Mouse (Mus musculus) ES-CJ7 (cell line): Measurements from ENCODE around the gene Cabin1.
A peak's percentile ranks its signal among the peaks of the same experiment; 100 is the strongest.

Experiments used
- DNase-seq: peaks from one replicate; pipeline ENCODE4 v3.0.0; 2011; ENCODE audit warnings: low read depth, low spot score

The Cabin1 gene

DNA sequence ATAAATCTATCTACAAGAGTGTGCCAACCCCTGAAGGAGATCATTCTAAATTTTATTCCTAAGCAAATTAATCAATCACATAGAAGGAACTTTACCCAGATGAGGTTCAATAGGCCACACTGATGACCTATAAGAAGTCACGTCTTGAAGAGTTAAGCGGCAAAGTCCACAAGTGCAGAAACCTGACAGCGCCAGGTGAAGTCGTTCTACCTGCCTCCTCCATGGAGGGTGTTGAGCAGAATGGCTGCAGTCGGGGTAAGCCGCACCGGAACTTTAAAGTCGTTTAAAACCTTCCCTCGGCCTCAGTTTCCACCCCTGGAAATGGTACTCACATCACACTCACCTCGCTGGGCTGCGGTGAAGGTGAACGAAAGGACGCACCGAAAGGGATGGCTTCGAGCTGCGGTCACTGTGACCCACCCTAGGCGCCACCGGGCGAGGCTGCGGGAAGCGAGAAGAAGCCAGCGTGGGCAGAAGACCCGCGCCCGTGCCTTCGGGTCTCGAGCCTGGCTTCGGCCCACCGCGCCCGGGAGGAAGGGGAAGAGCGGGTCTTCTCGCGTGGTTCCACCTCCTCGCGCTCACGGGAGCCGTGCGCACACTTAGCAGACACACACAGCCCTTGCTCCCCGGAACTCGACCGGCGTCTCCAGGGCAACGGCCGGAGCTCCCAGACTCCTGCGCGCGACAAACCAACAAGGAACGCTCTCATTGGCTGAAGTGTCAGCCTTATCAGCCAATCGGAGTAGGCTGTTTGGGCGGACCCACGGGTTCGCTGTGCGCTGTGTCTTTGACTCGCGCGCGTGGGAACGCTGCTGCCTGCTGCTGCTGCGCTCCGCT, at the start of gene Cabin1:
Gene Cabin1, minus strand, starts transcription at position 660 of the 837 bp plus-strand sequence.
- DNase-seq, result peak; percentile 99

DNA sequence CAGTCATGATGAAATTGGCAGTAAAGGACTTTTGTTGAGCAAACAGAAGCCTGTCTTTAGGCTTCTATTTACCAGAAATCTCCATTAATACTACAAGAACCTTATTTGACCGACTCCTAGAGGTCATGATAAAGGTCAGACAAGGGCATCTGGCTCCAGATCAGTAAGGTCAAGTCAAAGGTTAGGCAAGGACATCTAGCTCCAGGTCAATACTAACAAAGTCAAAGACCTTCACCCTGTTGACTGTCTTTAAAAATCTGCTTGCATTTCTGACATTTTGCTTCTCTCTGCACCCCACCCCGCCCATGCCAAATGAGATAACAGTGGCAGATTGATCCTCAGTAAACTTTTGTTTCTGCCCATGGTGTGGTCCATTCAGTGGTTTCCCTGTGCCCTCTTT, 40.1 kb upstream of the Cabin1 start:
- no peak for DNase-seq

DNA sequence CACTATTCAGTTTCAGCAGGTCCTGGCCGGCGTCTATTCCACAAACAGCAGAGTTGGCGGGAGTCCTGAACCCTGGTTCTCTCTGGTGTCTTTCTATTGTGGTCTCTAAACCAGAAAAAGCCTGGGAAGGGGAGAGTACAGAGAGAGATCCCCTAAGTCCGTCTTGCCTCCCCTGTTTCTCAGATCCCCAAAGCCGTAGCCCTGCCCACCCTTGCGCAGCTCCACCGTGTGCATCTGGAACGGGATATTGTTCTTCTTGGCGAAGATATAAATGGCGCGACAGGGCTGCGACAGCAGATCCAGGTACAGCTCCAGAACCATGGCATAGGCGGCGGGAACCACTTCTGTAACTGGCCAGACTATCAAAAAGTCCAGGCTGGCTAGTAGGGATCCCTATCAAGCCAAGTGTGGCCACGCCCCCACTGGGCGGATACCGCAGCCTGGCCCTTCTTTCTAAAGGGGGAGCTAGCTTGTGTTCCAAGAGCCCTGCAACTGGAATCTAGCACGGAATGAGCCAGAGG, 34.1 kb upstream of the Cabin1 start, which contains the start of gene Gstt1:
Gene Gstt1, minus strand, starts transcription at position 409 of the 521 bp plus-strand sequence.
- DNase-seq, result no peak

DNA sequence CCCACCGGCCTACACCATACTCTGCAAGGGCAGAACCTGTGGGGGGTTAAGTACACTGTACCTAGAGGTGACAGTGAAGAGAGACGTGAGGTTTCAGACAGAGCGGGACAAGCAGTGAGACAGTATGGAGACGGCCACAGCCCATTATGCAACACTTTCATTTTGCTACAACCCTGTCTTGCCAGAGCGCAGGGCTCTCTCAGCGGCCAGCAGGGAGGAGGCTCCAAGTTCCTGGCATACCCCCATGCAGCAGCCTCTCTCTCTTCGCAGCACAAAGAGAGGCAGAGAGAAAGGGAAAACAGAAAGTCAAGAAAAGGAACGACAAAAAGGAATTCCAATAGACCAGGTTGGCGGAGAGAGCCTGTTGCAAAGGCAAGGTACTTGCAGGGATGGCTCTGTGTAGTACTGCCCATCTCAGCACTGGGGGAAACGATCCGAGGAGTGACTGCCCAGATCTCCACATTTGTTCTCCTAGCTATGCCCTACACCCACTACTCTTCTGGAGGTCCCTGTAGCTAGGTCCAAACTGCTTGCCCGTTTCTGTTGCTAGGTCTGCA, 33.6 kb upstream of the Cabin1 start:
- no peak for DNase-seq

DNA sequence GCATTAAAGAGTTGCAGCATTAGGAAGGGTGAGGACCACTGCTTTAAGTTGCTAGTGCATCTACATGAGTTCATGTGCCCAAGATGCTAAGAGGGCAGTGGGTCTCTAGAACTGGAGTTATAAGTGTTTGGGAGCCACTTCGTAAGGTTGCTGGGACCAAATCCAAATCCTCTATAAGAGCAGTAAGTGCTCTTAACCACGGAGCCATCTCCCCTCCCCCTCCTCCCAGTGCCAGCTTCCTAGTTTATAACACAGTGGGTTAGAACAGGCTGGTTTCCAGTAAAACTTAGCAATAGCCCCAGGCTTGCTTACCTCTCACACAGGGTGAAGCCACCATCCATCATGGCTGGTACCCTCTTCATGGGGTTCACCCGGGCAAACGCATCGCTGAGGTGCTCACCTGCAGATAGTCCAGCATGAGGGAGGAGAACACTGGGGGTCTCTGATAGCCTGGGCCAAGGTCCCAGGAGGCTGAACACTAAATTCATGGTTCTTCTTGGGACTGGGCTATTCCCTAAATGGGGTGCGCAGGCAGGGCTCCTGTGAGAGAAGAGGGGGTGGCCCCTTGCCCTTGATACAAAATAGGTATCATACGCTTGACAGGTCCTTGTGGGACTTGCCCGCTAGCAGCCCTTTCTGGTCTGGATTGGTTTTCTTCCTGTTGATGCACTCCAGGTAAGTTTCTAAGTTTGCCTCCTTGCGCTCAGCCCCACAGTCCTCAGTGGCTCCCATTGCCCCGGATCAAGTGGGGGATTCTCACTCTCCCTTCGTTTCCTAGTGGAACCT, 32.8 kb upstream of the Cabin1 start:
- no peak for DNase-seq

DNA sequence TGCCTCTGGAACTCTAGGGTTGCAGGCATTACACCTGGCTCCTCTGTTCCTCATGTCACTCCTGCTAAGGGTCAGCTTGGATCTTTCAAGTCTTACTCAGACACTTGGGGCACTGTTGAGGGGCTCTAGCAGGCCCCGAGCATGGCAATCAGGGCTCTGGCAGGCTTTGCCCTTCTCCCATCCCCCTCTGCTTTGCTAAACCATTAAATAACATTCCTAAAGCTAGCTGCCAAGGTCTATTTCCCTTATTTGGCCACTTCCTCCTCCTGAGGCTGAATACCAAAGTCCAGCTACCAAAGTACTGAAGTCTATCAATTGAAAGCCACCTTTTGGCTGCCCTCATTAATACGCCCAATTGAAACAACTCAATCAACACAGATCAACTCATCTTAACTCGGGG, 30.7 kb upstream of the Cabin1 start:
- peak; percentile 47 for DNase-seq

DNA sequence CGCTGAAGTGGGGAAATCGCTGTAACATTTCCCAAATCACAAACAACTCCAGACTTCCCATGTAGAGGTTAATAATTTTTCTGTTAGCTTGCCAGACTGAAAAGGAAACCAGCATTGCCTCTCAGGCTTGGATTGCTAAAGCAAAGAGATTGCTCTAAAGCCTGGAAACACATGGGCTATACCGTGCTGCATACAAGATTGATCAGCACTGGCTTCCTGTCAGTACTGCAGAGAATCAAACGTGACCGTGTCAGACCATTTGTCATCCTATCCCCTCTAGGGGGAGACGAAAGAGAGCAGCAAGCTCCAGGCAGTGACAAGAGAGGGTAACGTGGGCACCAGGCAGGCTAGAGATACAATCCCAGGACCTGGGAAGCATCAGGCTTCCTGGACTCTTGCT, 26.6 kb upstream of the Cabin1 start:
- peak; percentile 56 for DNase-seq

DNA sequence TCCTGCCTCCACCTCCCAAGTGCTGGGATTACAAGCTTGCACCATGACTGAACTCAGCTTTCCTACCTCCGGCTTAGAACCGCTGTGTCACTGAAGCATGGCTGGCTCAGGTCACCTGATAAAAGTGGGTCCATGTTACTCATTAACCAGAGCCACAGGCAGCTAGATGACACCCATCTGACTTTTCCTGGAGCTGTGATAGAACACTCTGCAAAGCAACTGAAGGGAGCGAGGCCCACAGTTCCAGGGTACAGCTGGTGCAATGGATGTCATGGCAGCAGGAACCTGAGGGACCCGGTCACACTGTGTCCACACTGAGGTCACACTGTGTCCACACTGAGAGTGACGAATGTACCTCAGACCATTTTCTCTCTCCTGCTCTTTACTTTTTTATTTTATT, 25.7 kb upstream of the Cabin1 start:
- no peak for DNase-seq

DNA sequence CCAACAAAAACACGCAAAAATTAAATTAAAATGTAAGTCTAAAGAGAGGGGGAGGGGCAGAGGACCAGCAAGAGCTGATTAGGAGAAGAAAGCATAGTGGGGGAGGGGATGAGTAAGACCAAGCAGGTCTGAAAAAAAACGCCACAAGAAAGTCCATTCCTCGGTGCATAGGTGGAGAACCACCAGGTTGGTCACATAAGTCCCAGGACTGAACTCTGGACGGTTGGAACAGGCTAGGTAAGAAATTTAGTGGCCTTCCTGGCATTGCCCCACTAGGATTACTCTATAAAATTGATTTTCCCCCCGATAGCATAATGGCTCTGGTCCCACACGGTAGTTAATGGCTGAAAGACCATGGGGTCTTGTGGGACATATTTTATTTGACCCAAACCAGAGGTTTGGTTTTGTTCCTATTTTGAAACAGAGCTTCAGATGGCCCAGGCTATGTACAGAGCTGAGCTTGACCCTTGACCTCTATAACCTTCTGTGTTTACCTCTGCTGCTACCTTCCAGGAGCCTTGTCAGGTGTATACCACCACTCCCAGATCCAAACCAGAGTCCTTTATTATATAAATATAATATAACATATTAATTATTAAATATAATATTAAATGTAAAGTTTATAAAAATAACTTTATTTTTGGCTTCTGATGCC, 25.1 kb upstream of the Cabin1 start:
- no peak for DNase-seq

DNA sequence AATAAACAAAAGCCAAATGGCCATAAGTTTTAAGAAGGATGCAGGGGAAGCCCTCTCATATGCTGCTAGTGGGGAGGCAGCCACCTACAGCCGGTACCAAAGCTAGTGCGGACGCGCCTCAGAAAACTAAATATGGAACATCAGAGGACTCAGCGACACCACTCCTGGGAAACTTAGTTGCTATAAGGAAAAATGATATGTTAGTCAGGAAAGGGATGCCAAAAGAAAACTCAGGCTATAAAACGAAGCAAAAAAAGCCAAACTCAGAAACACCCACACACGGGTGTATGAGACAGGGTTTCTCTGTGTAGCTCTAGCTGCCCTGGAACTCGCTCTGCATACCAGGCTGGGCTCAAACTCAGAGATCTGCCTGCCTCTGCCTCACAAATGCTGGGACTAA, 24.1 kb upstream of the Cabin1 start:
- no peak for DNase-seq

DNA sequence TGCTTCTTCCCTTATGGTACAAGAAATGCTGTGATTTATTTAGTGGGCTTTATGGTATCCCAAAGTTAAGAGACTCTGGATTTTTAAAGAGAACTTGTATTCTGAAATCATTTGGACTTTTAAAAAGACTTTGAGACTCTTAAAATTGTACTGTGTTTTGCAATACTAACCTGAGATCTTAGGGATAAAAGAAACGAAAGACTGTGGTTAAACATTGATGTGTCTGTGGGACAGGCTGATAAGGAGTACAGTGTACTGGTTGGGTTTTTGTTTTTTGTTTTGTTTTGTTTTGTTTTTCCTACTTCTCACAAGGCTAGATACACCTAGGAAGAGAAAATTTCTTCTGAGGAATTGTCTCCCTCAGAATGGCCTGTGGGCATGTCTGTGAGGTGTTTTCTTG, 21.3 kb upstream of the Cabin1 start:
- no peak for DNase-seq

DNA sequence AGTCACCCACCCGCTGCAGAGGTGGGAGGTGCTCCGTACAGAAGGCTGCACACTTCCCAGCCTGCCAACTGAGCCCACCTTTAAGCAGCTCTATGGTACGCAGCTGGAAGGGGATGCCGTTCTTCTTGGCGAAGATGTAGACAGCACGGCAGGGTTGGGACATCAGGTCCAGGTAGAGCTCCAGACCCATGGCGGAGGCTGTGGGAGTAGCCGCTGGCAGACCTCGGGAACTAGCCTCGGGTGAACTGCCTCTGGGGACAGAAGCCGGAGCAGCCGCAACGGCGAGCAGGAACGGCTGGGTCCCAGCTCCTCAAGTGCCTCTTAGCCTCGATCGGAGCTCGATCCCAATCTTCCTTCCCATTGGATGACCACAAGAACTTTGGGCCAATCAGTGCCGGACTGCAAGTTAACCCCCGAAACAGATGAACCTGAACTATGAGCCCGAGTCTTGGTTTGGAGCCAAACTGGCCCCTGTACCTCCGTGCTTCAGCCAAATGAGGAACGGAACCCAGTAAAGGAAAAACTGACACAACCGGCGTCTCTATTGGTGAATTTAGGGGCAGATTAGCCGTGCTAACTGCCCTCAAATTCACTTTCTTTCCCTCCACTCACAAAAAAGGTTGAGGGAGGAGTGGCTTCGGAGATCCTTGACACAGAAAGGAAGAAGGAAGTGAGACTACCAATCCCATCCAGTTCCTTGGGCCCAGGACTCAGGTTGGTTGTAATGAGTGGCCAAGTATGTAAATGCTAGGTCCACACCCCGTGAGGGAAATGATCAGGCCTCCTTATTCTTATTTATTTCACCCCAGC, 16.8 kb upstream of the Cabin1 start, which contains the start of the genes Gm20441 and Gstt3:
Gene Gm20441, minus strand, starts transcription at position 186 of the 810 bp plus-strand sequence.
Gene Gstt3, minus strand, starts transcription at position 646 of the 810 bp plus-strand sequence.
- peak; percentile 86 for DNase-seq

DNA sequence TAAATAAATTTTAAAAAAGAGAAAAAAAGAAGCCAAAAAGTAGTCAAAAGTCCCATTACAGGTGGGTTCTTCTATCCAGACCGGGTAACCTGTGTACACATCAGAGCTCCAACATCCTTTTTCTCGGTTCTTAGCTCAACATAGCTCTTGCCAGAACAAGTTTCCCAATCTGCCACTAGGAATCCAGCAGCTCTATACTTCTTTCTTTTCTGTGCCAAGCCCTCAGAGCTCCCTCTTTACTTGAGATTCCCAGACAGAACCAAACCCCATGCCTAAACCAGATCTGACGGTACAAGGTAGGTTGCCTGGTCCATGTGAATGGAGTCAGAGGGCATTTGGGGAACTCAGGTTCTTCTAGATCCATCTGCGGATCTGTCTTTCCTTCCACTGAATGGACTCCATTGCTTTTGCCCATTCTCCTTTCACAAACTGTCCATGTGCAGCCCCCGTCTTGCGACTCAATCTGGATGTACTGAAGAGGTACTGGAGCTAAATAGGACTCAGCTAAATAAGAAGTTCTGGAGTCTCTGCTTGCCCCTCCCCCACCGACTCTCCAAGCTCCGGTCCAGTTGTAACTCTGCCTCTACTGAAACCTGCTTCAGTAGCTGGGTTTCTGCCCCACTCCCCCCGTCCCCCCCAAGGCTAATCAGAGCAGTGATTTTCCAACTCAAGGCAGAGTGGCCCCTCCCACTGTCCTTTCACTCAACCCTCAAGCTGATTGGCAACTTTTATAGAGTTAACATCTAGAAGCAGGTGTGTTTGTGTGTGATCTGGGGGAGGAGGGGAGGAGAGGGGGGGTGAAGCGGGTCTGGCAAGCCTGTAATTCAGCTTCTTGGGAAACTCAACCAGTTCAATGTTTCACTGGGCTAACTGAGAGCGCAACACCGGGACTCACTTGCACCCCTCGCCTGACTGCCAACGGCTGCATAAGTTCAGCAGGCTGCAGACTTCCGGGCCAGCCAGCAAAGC, 15.3 kb upstream of the Cabin1 start:
- no peak for DNase-seq

DNA sequence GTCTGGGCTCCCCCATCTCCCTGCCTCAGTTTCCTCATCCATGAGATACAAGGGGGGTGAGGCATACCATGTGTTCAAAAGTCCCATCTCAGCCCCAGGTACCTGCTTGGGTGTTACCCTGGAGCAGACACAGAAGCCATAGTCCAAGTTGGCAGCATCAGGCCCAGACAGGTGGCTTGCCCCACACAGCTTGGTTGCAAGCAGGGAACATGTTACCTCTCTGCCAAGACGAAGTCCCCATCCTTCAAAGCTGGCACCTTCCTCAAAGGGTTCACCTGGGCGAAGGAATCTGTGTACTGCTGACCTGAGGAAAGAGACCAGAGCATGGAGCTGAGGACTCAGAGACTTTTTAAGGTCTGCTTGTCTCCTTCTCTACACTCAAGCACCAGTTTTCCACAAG, 13.7 kb upstream of the Cabin1 start:
- no peak for DNase-seq

DNA sequence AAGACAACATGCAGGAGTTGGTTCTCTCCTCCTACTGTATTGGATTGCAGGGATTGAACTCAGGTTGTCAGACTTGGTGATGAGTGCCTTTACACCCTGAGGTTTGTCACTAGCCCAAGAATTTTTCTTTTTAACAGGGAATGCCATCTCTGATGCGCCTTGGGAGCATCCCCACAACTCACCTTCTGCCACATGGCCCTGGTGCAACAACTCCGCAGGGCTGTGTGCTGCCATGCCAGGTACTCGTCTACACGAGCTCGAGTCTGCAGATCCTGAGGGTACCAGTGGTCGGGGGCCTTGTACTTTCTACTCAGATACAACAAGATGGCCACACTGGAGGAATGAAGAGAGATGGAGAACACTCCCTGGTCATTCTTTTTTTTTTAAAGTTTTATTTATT, 12.4 kb upstream of the Cabin1 start:
- DNase-seq, result no peak

DNA sequence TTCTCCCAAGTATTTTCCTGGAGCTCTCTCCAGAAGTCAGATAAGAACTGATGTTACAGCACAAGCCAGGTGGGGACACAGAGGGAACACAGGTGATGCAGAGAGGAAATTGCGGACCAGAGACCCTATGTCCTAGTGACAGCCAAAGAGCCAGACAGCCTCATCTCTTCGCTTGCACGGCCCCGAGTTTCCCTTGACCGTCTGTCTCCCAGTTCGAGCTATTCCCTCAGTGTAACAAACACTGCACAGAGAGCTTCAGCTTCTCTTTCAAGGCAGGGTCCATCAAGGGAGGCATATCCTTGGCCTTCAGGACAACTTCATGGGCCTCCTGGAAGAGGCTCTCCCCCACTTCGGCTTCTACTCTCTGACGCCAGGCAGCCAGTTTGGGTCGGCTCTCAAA, 10.4 kb upstream of the Cabin1 start:
- DNase-seq, result no peak

DNA sequence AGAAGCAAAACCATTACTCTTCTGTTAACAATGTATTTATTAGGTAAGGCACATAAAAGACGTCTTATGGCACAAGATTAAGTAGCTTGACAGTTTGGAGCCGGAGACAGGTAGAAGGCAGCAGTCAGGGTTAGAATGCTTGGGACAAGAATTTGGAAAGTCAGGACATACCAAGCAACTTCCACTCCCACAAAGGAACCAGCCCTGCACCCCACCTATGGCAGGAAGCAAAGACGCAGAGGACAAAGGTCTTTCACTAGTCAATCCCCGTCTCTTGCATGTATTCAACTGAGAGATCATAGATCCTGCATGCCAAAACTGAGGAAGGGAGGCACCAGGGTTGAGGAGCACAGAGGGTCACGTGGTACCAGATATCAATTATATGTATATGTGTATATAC, 10.0 kb upstream of the Cabin1 start:
- DNase-seq, result no peak

DNA sequence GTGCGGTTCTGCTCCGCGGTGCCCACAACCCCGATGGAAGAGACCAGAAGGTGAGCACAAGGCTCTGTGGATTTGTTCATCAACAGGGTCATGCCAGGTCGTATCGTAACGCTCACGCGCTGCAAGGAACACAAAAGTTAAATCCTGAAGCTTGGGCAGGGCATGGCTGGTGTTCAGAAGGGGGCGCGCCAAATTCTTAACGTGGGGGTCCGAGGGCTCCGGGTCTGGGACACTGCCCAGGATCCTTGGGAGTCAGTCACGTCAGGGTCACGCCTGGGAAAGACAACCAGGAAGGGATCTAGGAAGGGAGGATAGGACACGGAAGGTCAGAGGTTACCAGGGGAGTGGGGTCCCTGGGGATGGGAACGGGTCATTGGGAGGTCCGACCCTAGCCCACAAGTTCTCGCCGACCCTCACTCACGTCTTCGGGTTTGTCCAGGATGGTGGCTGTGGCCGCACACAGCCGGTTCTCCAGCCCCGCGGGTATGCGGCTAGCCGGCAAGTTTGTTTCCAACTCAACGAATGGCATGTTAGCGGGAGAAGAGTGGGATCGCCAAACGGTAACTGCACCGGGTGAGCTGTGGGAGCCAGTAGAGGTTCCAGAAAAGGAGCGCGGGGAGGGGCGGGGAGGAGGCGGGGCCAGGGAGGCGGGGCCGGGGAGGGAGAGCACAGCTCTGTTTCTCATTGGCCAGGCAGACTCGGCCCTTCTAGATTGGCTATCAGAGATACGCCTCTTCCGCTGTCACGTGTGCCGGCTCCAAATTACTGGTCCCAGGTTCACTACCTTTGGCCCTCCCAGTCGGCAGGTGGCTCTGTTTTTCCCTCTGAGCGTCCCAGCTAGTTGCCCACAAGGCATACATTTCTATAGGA, 8.9 kb upstream of the Cabin1 start, which contains the start of gene Ddt:
Gene Ddt, minus strand, starts transcription at position 620 of the 870 bp plus-strand sequence.
- DNase-seq, result peak; percentile 98
